Mouse (Mus musculus): ENCODE measurements around the gene Ndufa9. TPM values are rescaled to one million over a fixed set of nuclear protein-coding genes. Genes with fewer than 3 reads are reported as not detected.

The Ndufa9 gene
- polyA plus RNA-seq, 1 experiment = 65.5 TPM

- TF ChIP-seq EP300 (IDR thresholded peaks at IDR 0.05; ENCODE audit: insufficient read depth, low read depth, low read length) = no peak
- no peak for TF ChIP-seq POLR2A (IDR thresholded peaks at IDR 0.05; ENCODE audit: insufficient read depth, low read length)
- TF ChIP-seq CTCF (IDR thresholded peaks at IDR 0.05; ENCODE audit: low read depth, low read length) = no peak
- H3K4me1 ChIP-seq (ENCODE audit: control insufficient read depth, insufficient read depth, low read length) = no peaks in the 10 kb centered on the region
- H3K36me3 ChIP-seq (ENCODE audit: control insufficient read depth, insufficient read depth, low read length, poor library complexity, severe bottlenecking) = no peaks in the 10 kb centered on the region
- H3K9me3 ChIP-seq (replicated peaks; ENCODE audit: control insufficient read depth, insufficient read depth, low read length, poor library complexity, severe bottlenecking) = no peaks in the 10 kb centered on the region
- H3K27ac ChIP-seq (ENCODE audit: insufficient read depth, low read length) = no peak overlapping the region
- H3K9ac ChIP-seq (ENCODE audit: low read depth, poor library complexity, severe bottlenecking) = no peak overlapping the region
- no peak overlapping the region for H3K4me3 ChIP-seq (ENCODE audit: low read depth, low read length)
- H3K27me3 ChIP-seq (ENCODE audit: control insufficient read depth, insufficient read depth, low read length, poor library complexity, severe bottlenecking) = no peaks in the 10 kb centered on the region
These were observed 54.2 kb downstream of the Ndufa9 start for GRCm38 (mm10) chr6:126794751-126795150.

- H3K9me3 ChIP-seq (replicated peaks; ENCODE audit: control insufficient read depth, insufficient read depth, low read length, poor library complexity, severe bottlenecking) = no peaks in the 10 kb centered on the region
- H3K27me3 ChIP-seq (ENCODE audit: control insufficient read depth, insufficient read depth, low read length, poor library complexity, severe bottlenecking) = no peaks in the 10 kb centered on the region
- H3K27ac ChIP-seq (ENCODE audit: insufficient read depth, low read length) = no peak overlapping the region
- H3K36me3 ChIP-seq (ENCODE audit: control insufficient read depth, insufficient read depth, low read length, poor library complexity, severe bottlenecking) = no peaks in the 10 kb centered on the region
- TF ChIP-seq POLR2A (IDR thresholded peaks at IDR 0.05; ENCODE audit: insufficient read depth, low read length) = no peak
- no peak for TF ChIP-seq CTCF (IDR thresholded peaks at IDR 0.05; ENCODE audit: low read depth, low read length)
- TF ChIP-seq EP300 (IDR thresholded peaks at IDR 0.05; ENCODE audit: insufficient read depth, low read depth, low read length) = no peak
- no peak overlapping the region for H3K4me3 ChIP-seq (ENCODE audit: low read depth, low read length)
- H3K4me1 ChIP-seq (ENCODE audit: control insufficient read depth, insufficient read depth, low read length) = no peaks in the 10 kb centered on the region
- H3K9ac ChIP-seq (ENCODE audit: low read depth, poor library complexity, severe bottlenecking) = no peak overlapping the region
These were observed 55.2 kb downstream of the Ndufa9 start for GRCm38 (mm10) chr6:126793689-126794088.

GRCm38 (mm10) chr6:126791964-126792363, 57.0 kb downstream of the Ndufa9 start:
- TF ChIP-seq EP300 (IDR thresholded peaks at IDR 0.05; ENCODE audit: insufficient read depth, low read depth, low read length) (no peak), POLR2A (IDR thresholded peaks at IDR 0.05; ENCODE audit: insufficient read depth, low read length) (no peak), CTCF (IDR thresholded peaks at IDR 0.05; ENCODE audit: low read depth, low read length) (peak; percentile 55)
- Histone ChIP-seq H3K27ac (ENCODE audit: insufficient read depth, low read length) (no peak overlapping the region), H3K9me3 (replicated peaks; ENCODE audit: control insufficient read depth, insufficient read depth, low read length, poor library complexity, severe bottlenecking) (no peaks in the 10 kb centered on the region), H3K27me3 (ENCODE audit: control insufficient read depth, insufficient read depth, low read length, poor library complexity, severe bottlenecking) (no peaks in the 10 kb centered on the region), H3K9ac (ENCODE audit: low read depth, poor library complexity, severe bottlenecking) (no peak overlapping the region), H3K4me3 (ENCODE audit: low read depth, low read length) (no peak overlapping the region), H3K4me1 (ENCODE audit: control insufficient read depth, insufficient read depth, low read length) (no peaks in the 10 kb centered on the region), H3K36me3 (ENCODE audit: control insufficient read depth, insufficient read depth, low read length, poor library complexity, severe bottlenecking) (no peaks in the 10 kb centered on the region)

- Histone ChIP-seq H3K9me3 (replicated peaks; ENCODE audit: control insufficient read depth, insufficient read depth, low read length, poor library complexity, severe bottlenecking) (no peaks in the 10 kb centered on the region), H3K27ac (ENCODE audit: insufficient read depth, low read length) (no peak overlapping the region), H3K4me3 (ENCODE audit: low read depth, low read length) (no peak overlapping the region), H3K27me3 (ENCODE audit: control insufficient read depth, insufficient read depth, low read length, poor library complexity, severe bottlenecking) (no peaks in the 10 kb centered on the region), H3K36me3 (ENCODE audit: control insufficient read depth, insufficient read depth, low read length, poor library complexity, severe bottlenecking) (no peaks in the 10 kb centered on the region), H3K9ac (ENCODE audit: low read depth, poor library complexity, severe bottlenecking) (no peak overlapping the region), H3K4me1 (ENCODE audit: control insufficient read depth, insufficient read depth, low read length) (no peaks in the 10 kb centered on the region)
- TF ChIP-seq EP300 (IDR thresholded peaks at IDR 0.05; ENCODE audit: insufficient read depth, low read depth, low read length) (no peak), CTCF (IDR thresholded peaks at IDR 0.05; ENCODE audit: low read depth, low read length) (no peak), POLR2A (IDR thresholded peaks at IDR 0.05; ENCODE audit: insufficient read depth, low read length) (no peak)
These were observed 57.4 kb downstream of the Ndufa9 start for GRCm38 (mm10) chr6:126791488-126791887.

- H3K4me3 ChIP-seq (ENCODE audit: low read depth, low read length) = no peak overlapping the region
- H3K27me3 ChIP-seq (ENCODE audit: control insufficient read depth, insufficient read depth, low read length, poor library complexity, severe bottlenecking) = no peaks in the 10 kb centered on the region
- H3K36me3 ChIP-seq (ENCODE audit: control insufficient read depth, insufficient read depth, low read length, poor library complexity, severe bottlenecking) = no peaks in the 10 kb centered on the region
- no peak for TF ChIP-seq CTCF (IDR thresholded peaks at IDR 0.05; ENCODE audit: low read depth, low read length)
- TF ChIP-seq POLR2A (IDR thresholded peaks at IDR 0.05; ENCODE audit: insufficient read depth, low read length) = no peak
- TF ChIP-seq EP300 (IDR thresholded peaks at IDR 0.05; ENCODE audit: insufficient read depth, low read depth, low read length) = no peak
- H3K9me3 ChIP-seq (replicated peaks; ENCODE audit: control insufficient read depth, insufficient read depth, low read length, poor library complexity, severe bottlenecking) = no peaks in the 10 kb centered on the region
- H3K9ac ChIP-seq (ENCODE audit: low read depth, poor library complexity, severe bottlenecking) = no peak overlapping the region
- no peaks in the 10 kb centered on the region for H3K4me1 ChIP-seq (ENCODE audit: control insufficient read depth, insufficient read depth, low read length)
- no peak overlapping the region for H3K27ac ChIP-seq (ENCODE audit: insufficient read depth, low read length)
These were observed 60.1 kb downstream of the Ndufa9 start for GRCm38 (mm10) chr6:126788863-126789262.

GRCm38 (mm10) chr6:126784206-126784605, 64.7 kb downstream of the Ndufa9 start:
- H3K36me3 ChIP-seq (ENCODE audit: control insufficient read depth, insufficient read depth, low read length, poor library complexity, severe bottlenecking) = no peaks in the 10 kb centered on the region
- no peaks in the 10 kb centered on the region for H3K9me3 ChIP-seq (replicated peaks; ENCODE audit: control insufficient read depth, insufficient read depth, low read length, poor library complexity, severe bottlenecking)
- TF ChIP-seq EP300 (IDR thresholded peaks at IDR 0.05; ENCODE audit: insufficient read depth, low read depth, low read length) (no peak), POLR2A (IDR thresholded peaks at IDR 0.05; ENCODE audit: insufficient read depth, low read length) (no peak), CTCF (IDR thresholded peaks at IDR 0.05; ENCODE audit: low read depth, low read length) (no peak)

More at GRCm38 (mm10) chr6:126784206-126784605, 64.7 kb downstream of the Ndufa9 start:
- no peak overlapping the region for H3K27ac ChIP-seq (ENCODE audit: insufficient read depth, low read length)
- H3K27me3 ChIP-seq (ENCODE audit: control insufficient read depth, insufficient read depth, low read length, poor library complexity, severe bottlenecking) = no peaks in the 10 kb centered on the region
- no peak overlapping the region for H3K9ac ChIP-seq (ENCODE audit: low read depth, poor library complexity, severe bottlenecking)
- H3K4me1 ChIP-seq (ENCODE audit: control insufficient read depth, insufficient read depth, low read length) = no peaks in the 10 kb centered on the region
- no peak overlapping the region for H3K4me3 ChIP-seq (ENCODE audit: low read depth, low read length)
